Mouse (Mus musculus) ES-Bruce4 (cell line): ENCODE results near the gene Ret. TPM values are rescaled to one million over a fixed set of nuclear protein-coding genes. Genes with fewer than 3 reads are reported as not detected.

Source experiments
- H3K27ac ChIP-seq: 2 replicates; pipeline ENCODE4 v1.5.1; 2012; ENCODE audit warnings: low read length, inconsistent platforms; ENCODE audit not compliant: insufficient read depth
- H3K27me3 ChIP-seq: 2 replicates; pipeline ENCODE4 v1.6.1; 2012; ENCODE audit warnings: mild to moderate bottlenecking, low read length, inconsistent platforms; ENCODE audit not compliant: control insufficient read depth, poor library complexity, insufficient read depth, severe bottlenecking
- H3K36me3 ChIP-seq: 2 replicates; pipeline ENCODE4 v1.6.1; 2012; ENCODE audit warnings: inconsistent platforms, mild to moderate bottlenecking, low read length, moderate library complexity; ENCODE audit not compliant: control insufficient read depth, poor library complexity, insufficient read depth, severe bottlenecking
- H3K4me1 ChIP-seq: one replicate; pipeline ENCODE4 v1.8.1; 2011; ENCODE audit warnings: low read length; ENCODE audit not compliant: control insufficient read depth, insufficient read depth
- H3K4me3 ChIP-seq: 2 replicates; pipeline ENCODE4 v1.5.1; 2011; ENCODE audit warnings: low read depth, mild to moderate bottlenecking, low read length
- H3K9ac ChIP-seq: 2 replicates; pipeline ENCODE4 v1.6.1; 2012; ENCODE audit warnings: low read depth, mild to moderate bottlenecking, inconsistent platforms; ENCODE audit not compliant: poor library complexity, severe bottlenecking
- H3K9me3 ChIP-seq: replicated peaks from 2 replicates; pipeline ENCODE4 v1.6.1; 2012; ENCODE audit warnings: mild to moderate bottlenecking, low read length, inconsistent platforms; ENCODE audit not compliant: control insufficient read depth, poor library complexity, insufficient read depth, severe bottlenecking
- CTCF ChIP-seq: IDR thresholded peaks from one replicate; pipeline ENCODE4 v1.8.1; 2011; ENCODE audit warnings: low read depth, low read length
- EP300 ChIP-seq: IDR thresholded peaks from 2 replicates; pipeline ENCODE4 v1.6.1; 2011; ENCODE audit warnings: low read depth, low read length; ENCODE audit not compliant: insufficient read depth
- POLR2A ChIP-seq: IDR thresholded peaks from one replicate; pipeline ENCODE4 v1.8.1; 2011; ENCODE audit warnings: low read length; ENCODE audit not compliant: insufficient read depth
- polyA plus RNA-seq: library from polyadenylated mRNA; stranded (reverse); fragments of >200 nt; gene quantifications from 2 replicates; pipeline ENCODE4 v1.2.4, GENCODE M21; 2011; ENCODE audit warnings: low read depth; ENCODE audit not compliant: missing spikeins, insufficient read depth, insufficient read length

The Ret gene
- polyA plus RNA-seq, 1 experiment: 0.81 TPM

DNA sequence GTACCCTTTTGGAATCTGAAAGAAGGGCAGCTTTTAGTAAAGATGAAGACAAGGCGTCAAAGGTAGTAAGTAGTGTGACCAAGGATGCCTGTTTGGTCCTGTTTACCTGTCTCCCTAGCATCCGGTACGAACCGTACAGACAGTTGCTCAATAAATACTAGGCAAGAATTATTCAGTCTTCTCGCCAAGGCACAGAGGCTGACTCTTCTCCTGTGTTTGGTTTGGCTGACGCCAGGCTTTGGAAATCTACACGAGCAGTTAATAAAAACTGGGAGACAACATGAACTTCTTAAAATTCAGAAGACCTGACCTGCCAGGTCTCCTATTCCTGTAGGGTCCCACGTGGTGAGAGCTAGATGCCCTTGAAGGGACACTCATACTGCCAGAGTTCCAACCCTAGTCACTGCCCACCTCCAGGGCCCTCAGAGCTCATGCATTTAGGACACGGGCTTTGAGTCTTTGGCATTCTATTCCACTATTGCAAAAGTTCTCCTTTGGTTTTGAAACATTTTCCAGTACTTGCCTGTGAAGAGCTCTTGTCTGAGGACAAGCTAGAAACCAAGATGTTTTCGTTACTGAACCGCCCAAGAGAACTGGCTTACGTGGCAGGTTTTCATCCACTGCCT, 34.9 kb downstream of the Ret start:
- no peaks in the 10 kb centered on the region for H3K36me3 ChIP-seq
- no peaks in the 10 kb centered on the region for H3K27me3 ChIP-seq
- no peak overlapping the region for H3K27ac ChIP-seq
- H3K9ac ChIP-seq: no peak overlapping the region
- TF ChIP-seq POLR2A (no peak), EP300 (no peak), CTCF (no peak)
- H3K9me3 ChIP-seq: no peaks in the 10 kb centered on the region
- H3K4me1 ChIP-seq: no peaks in the 10 kb centered on the region
- H3K4me3 ChIP-seq: no peak overlapping the region

DNA sequence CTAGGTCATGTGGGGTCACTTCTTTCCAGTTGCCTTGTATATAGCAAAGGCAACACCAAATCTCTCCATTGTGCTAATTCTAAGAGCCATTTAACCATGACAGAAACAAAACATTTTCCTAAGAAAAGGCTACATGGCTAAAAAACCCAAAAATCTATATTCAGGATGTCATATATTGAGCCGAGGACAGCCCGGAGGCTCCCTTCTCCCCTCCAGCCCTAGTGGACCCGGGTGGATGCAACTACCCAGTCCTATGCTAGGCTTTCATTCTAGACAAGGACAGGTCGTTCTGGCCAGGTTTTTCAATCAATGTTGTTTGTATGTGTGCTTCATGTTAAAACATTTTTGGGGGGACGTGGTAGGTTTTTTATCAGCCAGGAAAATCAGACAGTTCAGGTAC, 44.4 kb downstream of the Ret start:
- TF ChIP-seq POLR2A: no peak
- no peak for TF ChIP-seq CTCF
- no peak for TF ChIP-seq EP300
- Histone ChIP-seq H3K4me1 (no peaks in the 10 kb centered on the region), H3K27ac (no peak overlapping the region), H3K9ac (no peak overlapping the region), H3K9me3 (no peaks in the 10 kb centered on the region), H3K4me3 (no peak overlapping the region), H3K36me3 (no peaks in the 10 kb centered on the region), H3K27me3 (peaks cover 1% of the 10 kb centered on the region; the same call in 1 of the 2 replicates)

DNA sequence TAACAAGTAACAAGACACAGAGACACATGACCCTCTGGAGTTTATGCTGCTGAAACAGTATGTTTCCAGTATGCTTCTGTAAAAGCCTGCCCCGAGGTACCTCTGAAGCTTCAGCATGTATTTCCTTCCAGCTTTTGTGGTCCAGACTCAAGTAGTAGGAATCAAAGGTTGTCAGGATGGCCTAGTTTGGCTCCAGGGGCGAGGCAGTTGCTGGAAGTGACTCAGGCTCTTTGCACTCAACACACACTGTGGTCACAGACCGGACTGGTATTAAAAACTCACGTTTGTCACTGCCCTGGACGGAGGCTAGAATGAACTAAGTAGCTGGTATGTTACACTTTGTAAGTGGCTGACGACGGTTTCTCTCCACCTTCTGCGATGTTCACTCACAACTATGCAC, 46.5 kb downstream of the Ret start:
- no peak overlapping the region for H3K27ac ChIP-seq
- H3K4me3 ChIP-seq: no peak overlapping the region
- no peaks in the 10 kb centered on the region for H3K9me3 ChIP-seq
- no peak overlapping the region for H3K9ac ChIP-seq
- no peaks in the 10 kb centered on the region for H3K36me3 ChIP-seq
- TF ChIP-seq POLR2A: no peak
- TF ChIP-seq CTCF: no peak
- TF ChIP-seq EP300: no peak
- no peaks in the 10 kb centered on the region for H3K4me1 ChIP-seq
- H3K27me3 ChIP-seq: peaks cover 1% of the 10 kb centered on the region; the same call in 1 of the 2 replicates

DNA sequence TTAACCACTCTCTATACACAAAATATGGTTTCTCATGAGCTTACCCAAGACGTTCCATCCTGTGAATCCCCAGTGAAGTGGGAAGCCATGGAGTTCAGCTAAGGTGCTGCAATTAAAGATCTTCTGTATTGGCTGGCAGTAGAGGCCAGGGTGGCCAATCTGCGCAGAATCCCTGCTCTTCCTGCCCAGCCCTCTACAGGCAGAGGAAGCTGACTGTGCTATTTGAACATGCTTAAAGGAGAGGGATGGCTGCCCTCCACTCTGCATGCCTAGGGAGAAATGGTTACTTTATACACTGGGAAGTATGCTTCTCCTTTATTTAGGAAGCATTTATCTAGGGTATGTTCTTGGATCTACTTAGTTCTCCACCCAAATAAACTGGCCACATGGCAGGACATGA, 47.0 kb downstream of the Ret start:
- Histone ChIP-seq H3K9ac (no peak overlapping the region), H3K4me3 (no peak overlapping the region), H3K27ac (no peak overlapping the region), H3K27me3 (0 out of 2 replicates have a peak, but pooled peaks cover under 1% of the 10 kb centered on the region), H3K4me1 (no peaks in the 10 kb centered on the region), H3K36me3 (no peaks in the 10 kb centered on the region), H3K9me3 (no peaks in the 10 kb centered on the region)
- TF ChIP-seq EP300: no peak
- TF ChIP-seq POLR2A: no peak
- no peak for TF ChIP-seq CTCF

DNA sequence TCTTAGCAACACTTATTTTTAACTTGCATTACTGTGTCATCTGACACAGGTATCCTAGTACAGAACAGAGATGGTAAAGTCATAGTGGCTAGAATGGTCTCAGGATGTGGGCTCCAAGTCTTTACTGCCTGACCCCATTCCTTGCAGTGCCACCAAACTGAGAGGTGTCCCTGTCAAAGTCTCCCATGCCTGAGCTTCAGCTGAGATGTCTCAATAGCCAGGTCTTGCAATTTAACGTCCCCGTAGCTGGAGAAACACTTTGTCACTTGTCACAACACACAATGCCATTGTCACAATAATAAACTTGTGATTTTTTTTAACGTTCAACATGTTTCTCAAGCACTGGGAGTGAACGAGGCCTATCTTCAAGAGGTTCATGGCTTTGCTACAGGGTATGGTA, 47.4 kb downstream of the Ret start:
- Histone ChIP-seq H3K27me3 (no peaks in the 10 kb centered on the region), H3K9me3 (no peaks in the 10 kb centered on the region), H3K9ac (no peak overlapping the region), H3K36me3 (no peaks in the 10 kb centered on the region), H3K4me1 (no peaks in the 10 kb centered on the region), H3K4me3 (no peak overlapping the region), H3K27ac (no peak overlapping the region)
- TF ChIP-seq CTCF (no peak), EP300 (no peak), POLR2A (no peak)

DNA sequence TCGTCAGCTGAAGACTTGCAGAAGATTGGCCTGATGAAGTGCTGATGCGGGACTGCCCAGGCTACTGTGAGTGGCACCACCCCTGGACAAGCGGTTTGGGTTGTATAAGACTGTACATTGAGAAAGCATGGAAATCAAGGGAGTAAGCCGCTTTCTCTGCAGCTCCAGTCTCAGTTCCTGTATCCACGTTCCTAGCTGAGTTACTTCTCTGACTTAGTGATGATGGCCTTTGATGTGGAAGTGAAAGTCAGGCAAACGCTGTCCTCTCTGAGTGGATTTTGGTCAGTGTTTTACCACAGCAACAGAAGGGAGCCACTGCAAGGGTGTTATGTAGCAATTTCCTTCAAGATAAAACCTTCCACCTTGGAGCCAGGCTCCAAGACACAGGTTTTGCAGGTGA, 56.6 kb downstream of the Ret start:
- Histone ChIP-seq H3K9me3 (no peaks in the 10 kb centered on the region), H3K27me3 (no peaks in the 10 kb centered on the region), H3K4me3 (no peak overlapping the region), H3K4me1 (no peaks in the 10 kb centered on the region), H3K9ac (no peak overlapping the region), H3K36me3 (no peaks in the 10 kb centered on the region), H3K27ac (no peak overlapping the region)
- no peak for TF ChIP-seq POLR2A
- TF ChIP-seq EP300: no peak
- TF ChIP-seq CTCF: no peak
